Mouse (Mus musculus) embryonic facial prominence, embryonic 13.5 days (tissue): ENCODE data around the gene Cryba1. TPM values are rescaled to one million over a fixed set of nuclear protein-coding genes. Genes with fewer than 3 reads are reported as not detected.

ENCODE experiments used
- ATAC-seq: fragments of 200-750 bp; cut with Nextera tagmentation; 2 replicates; pipeline ENCODE4 v1.8.0; 2017; ENCODE audit warnings: low read depth; ENCODE audit not compliant: insufficient number of reproducible peaks, insufficient read depth, low FRiP score, low TSS enrichment
- H3K27ac ChIP-seq: fragments of 300-500 bp; sonication (generic); 2 replicates; pipeline ENCODE4 v1.5.1; 2015; ENCODE audit warnings: moderate library complexity, mild to moderate bottlenecking, inconsistent platforms
- H3K27me3 ChIP-seq: fragments of 300-500 bp; sonication (generic); 2 replicates; pipeline ENCODE4 v1.6.1; 2015; ENCODE audit warnings: mild to moderate bottlenecking, inconsistent platforms
- H3K36me3 ChIP-seq: fragments of 300-500 bp; sonication (generic); 2 replicates; pipeline ENCODE4 v1.6.1; 2015; ENCODE audit warnings: mild to moderate bottlenecking, inconsistent platforms
- H3K4me1 ChIP-seq: fragments of 300-500 bp; sonication (generic); 2 replicates; pipeline ENCODE4 v1.6.1; 2015; ENCODE audit warnings: inconsistent platforms
- H3K4me2 ChIP-seq: fragments of 300-500 bp; sonication (generic); 2 replicates; pipeline ENCODE4 v1.6.1; 2015; ENCODE audit warnings: moderate library complexity, mild to moderate bottlenecking, inconsistent platforms
- H3K4me3 ChIP-seq: fragments of 300-500 bp; sonication (generic); 2 replicates; pipeline ENCODE4 v1.5.1; 2015; ENCODE audit warnings: mild to moderate bottlenecking, inconsistent platforms
- H3K9ac ChIP-seq: fragments of 300-500 bp; sonication (generic); 2 replicates; pipeline ENCODE4 v1.6.1; 2015; ENCODE audit warnings: mild to moderate bottlenecking, inconsistent platforms
- H3K9me3 ChIP-seq: fragments of 300-500 bp; sonication (generic); 2 replicates; pipeline ENCODE4 v1.6.1; 2016; ENCODE audit warnings: inconsistent platforms
- WGBS: fragments of 180-500 bp; shearing (Covaris S2); methylation state at CpG from one replicate; pipeline ENCODE4 v1.1.7; 2015; ENCODE audit warnings: mixed read lengths; 5-methylcytosine and 5-hydroxymethylcytosine counted together
- polyA plus RNA-seq: library from polyadenylated mRNA; unstranded; fragments of >200 nt; fragmentation: Nextera tagmentation; extraction: Ambion mirVana; gene quantifications from 2 replicates; pipeline ENCODE4 v1.2.1, GENCODE M21; 2015

Gene Cryba1
- polyA plus RNA-seq, 1 experiment from 2014 or later: not detected

DNA sequence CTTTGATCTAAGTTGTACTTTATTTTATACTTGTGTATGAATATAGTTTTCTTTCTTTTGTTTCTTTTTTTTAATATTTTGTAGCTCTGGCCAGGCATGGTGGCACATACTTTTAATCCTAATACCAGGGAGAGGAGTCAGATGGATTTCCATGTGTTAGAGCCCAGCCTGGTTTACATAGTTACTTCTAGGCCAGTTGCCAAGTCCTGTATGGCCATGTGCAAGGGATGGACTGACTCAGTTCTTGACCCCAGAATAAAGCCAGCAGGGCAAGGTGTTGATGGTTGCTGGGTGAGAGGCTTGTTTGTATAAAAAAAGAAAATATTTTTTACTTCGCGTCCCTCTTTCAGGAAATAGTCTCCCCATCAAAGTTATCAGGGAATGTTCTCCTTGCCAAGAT, 52.3 kb downstream of the Cryba1 start:
- no peak for ATAC-seq
- no peak overlapping the region for H3K27ac ChIP-seq
- no peak overlapping the region for H3K4me3 ChIP-seq
- H3K36me3 ChIP-seq: no peaks in the 10 kb centered on the region
- no peaks in the 10 kb centered on the region for H3K4me1 ChIP-seq
- H3K4me2 ChIP-seq: no peak overlapping the region
- no peak overlapping the region for H3K9ac ChIP-seq
- H3K27me3 ChIP-seq: no peaks in the 10 kb centered on the region
- WGBS: 98% methylated on average over 2 of the region's 2 CpGs
- peaks cover 10% of the 10 kb centered on the region for H3K9me3 ChIP-seq

Other genes with a start within 250 kb of the Cryba1 start
- 8.5 and 10.4 TPM in 2 replicates for gene Ankrd13b, start 235.6 kb downstream of the Cryba1 start, polyA plus RNA-seq
- gene Git1, start 231.7 kb downstream of the Cryba1 start, polyA plus RNA-seq: 10.8 and 11.1 TPM in 2 replicates
- 2.0 and 2.2 TPM in 2 replicates for gene Abhd15, start 210.2 kb downstream of the Cryba1 start, polyA plus RNA-seq
- 54.7 and 55.2 TPM in 2 replicates for gene Trp53i13, start 209.3 kb downstream of the Cryba1 start, polyA plus RNA-seq
- gene Gm10392, start 206.1 kb downstream of the Cryba1 start, polyA plus RNA-seq: not detected in 2 replicates
- 14.3 and 15.2 TPM in 2 replicates for gene Taok1, start 117.5 kb downstream of the Cryba1 start, polyA plus RNA-seq
- gene Nufip2, start 39.1 kb downstream of the Cryba1 start, polyA plus RNA-seq: 5.2 and 5.9 TPM in 2 replicates
- 28.4 and 34.0 TPM in 2 replicates for gene Myo18a, start 38.0 kb upstream of the Cryba1 start, polyA plus RNA-seq
- gene Gm10277, start 62.5 kb upstream of the Cryba1 start, polyA plus RNA-seq: 1.8 TPM in 2 replicates
- 1.1 and 1.3 TPM in 2 replicates for gene Pipox, start 168.8 kb upstream of the Cryba1 start, polyA plus RNA-seq
- gene Sez6, start 205.5 kb upstream of the Cryba1 start, polyA plus RNA-seq: 1.5 and 2.6 TPM in 2 replicates